8 mouse cellular contexts compared by ENCODE assay signal in the genomic region with DNA sequence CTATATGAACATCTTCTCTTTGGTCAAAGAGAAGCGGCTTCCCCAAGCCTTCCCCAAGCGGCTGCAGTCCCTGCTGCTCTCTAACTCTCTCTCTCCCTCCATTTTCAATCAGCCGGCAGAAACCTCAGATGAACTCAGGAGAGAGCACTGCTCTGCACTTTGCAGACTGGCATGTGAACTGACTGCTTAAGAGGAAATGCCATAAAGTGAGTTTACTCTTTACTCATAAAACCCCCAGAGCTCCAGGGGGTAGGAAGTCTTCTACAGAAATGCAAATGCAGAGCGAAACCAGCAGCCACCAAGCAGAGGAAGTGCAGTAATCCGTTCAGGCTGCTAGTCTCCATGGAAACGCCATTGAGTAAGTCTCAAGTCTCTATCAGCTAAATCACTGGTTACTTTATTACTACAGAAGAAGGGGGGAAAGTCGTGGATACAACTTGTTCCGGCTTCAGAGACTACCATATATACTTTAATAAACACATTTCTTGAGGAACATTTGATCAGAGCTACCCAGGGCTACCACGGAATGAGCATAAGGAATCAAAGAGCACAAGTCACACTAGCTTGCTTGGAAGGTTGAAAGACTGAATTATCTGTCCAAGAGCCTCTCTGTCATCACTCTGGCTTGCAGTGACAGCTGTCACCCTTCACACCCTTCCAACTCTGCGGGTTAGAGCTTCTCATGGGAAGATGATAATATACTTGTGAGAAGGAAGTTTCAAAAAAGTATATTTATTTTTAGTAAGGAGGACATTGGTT. TPM values are rescaled to one million over a fixed set of nuclear protein-coding genes. Genes with fewer than 3 reads are reported as not detected.
DNase-seq lines count a peak whose midpoint lies in the region; ATAC-seq and TF ChIP-seq lines count a peak whose summit lies in the region.

No protein-coding gene starts in this region.

- peak overlapping the region; percentile 41 for H3K27ac ChIP-seq in liver, adult 2 months (replicated peaks; ENCODE audit: insufficient read depth, low read depth, low read length)
- peak overlapping the region; percentile 64; the same call in 1 of the 2 replicates for H3K27ac ChIP-seq in embryonic facial prominence, embryonic 13.5 days
- H3K27ac ChIP-seq in lung, postnatal 0 days (ENCODE audit: low read length), result peak overlapping the region; percentile 52; the same call in 1 of the 2 replicates

- H3K4me3 ChIP-seq in liver, adult 2 months (ENCODE audit: insufficient read depth, low read depth, low read length), result no peak overlapping the region
- H3K4me3 ChIP-seq in embryonic facial prominence, embryonic 13.5 days, result peak overlapping the region; percentile 20
- H3K4me3 ChIP-seq in lung, postnatal 0 days (ENCODE audit: low read depth, low read length), result peak overlapping the region; percentile 18; the same call in 1 of the 2 replicates

- no peak for TF ChIP-seq EP300 in lung, postnatal 0 days (IDR thresholded peaks at IDR 0.05)

- H3K4me1 ChIP-seq in liver, adult 2 months (ENCODE audit: control insufficient read depth, insufficient read depth, low read length), result no peaks in the 10 kb centered on the region
- H3K4me1 ChIP-seq in embryonic facial prominence, embryonic 13.5 days, result peaks cover 13% of the 10 kb centered on the region
- H3K4me1 ChIP-seq in lung, postnatal 0 days (ENCODE audit: insufficient read depth, low read depth, low read length), result no peaks in the 10 kb centered on the region

- TF ChIP-seq CTCF in liver, adult 2 months (IDR thresholded peaks at IDR 0.05; ENCODE audit: low read depth, low read length), result no peak
- TF ChIP-seq CTCF in lung, postnatal 0 days (IDR thresholded peaks at IDR 0.05), result no peak

- peak; percentile 39 for DNase-seq in liver, adult 2 months (ENCODE audit: extremely low read depth, low read depth, low spot score)
- no peak for DNase-seq in liver
- DNase-seq in heart, postnatal 4 days, result peak; percentile 13
- peak; percentile 42 to 51 for DNase-seq in layer of hippocampus, adult 18-20 months (ENCODE audit: low spot score in 2 of 2)
- DNase-seq in lung, postnatal 0 days (ENCODE audit: low spot score), result peak; percentile 85
- peak; percentile 6 for DNase-seq in retina, adult 2 months (ENCODE audit: low read depth, low spot score)
- peak; percentile 50 for DNase-seq in yolk sac, embryonic 10.5 days (ENCODE audit: low spot score)

- no peak for TF ChIP-seq POLR2A in liver, adult 2 months (IDR thresholded peaks at IDR 0.05; ENCODE audit: extremely low read depth, insufficient read depth, low read length)

- ATAC-seq in embryonic facial prominence, embryonic 13.5 days (ENCODE audit: insufficient number of reproducible peaks, insufficient read depth, low FRiP score, low TSS enrichment, low read depth), result peak; percentile 52; the same call in 1 of the 2 replicates
- peak; percentile 79 for ATAC-seq in lung, postnatal 0 days

- no peaks in the 10 kb centered on the region for H3K9me3 ChIP-seq in embryonic facial prominence, embryonic 13.5 days
- no peaks in the 10 kb centered on the region for H3K9me3 ChIP-seq in lung, postnatal 0 days (ENCODE audit: low read length)

- WGBS in liver, adult 2 months, result 33% methylated on average over 10 of the region's 10 CpGs
- WGBS in embryonic facial prominence, embryonic 13.5 days, result 6% methylated on average over 10 of the region's 10 CpGs
- WGBS in lung, postnatal 0 days, result 12% methylated on average over 10 of the region's 10 CpGs

- H3K79me2 ChIP-seq in liver, adult 2 months (ENCODE audit: control insufficient read depth, insufficient read depth, low read length), result no peaks in the 10 kb centered on the region

- no peaks in the 10 kb centered on the region for H3K36me3 ChIP-seq in liver, adult 2 months (ENCODE audit: control insufficient read depth, insufficient read depth, low read length)
- H3K36me3 ChIP-seq in embryonic facial prominence, embryonic 13.5 days, result no peaks in the 10 kb centered on the region
- no peaks in the 10 kb centered on the region for H3K36me3 ChIP-seq in lung, postnatal 0 days (ENCODE audit: insufficient read depth, low read length)

- no peaks in the 10 kb centered on the region for H3K27me3 ChIP-seq in liver, adult 2 months (ENCODE audit: control insufficient read depth, insufficient read depth, low read length)
- no peaks in the 10 kb centered on the region for H3K27me3 ChIP-seq in embryonic facial prominence, embryonic 13.5 days
- H3K27me3 ChIP-seq in lung, postnatal 0 days (replicated peaks; ENCODE audit: insufficient read depth, low read length), result no peaks in the 10 kb centered on the region

- H3K4me2 ChIP-seq in embryonic facial prominence, embryonic 13.5 days, result peak overlapping the region; percentile 47
- H3K4me2 ChIP-seq in lung, postnatal 0 days (replicated peaks; ENCODE audit: low read depth, low read length), result peak overlapping the region; percentile 37; the same call in 1 of the 2 replicates

- no peak overlapping the region for H3K9ac ChIP-seq in liver, adult 2 months (ENCODE audit: low read depth, low read length)
- H3K9ac ChIP-seq in embryonic facial prominence, embryonic 13.5 days, result no peak overlapping the region
- H3K9ac ChIP-seq in lung, postnatal 0 days (replicated peaks; ENCODE audit: low read depth), result no peak overlapping the region

RNA-seq across cellular contexts. Expression of gene Stk17b, which starts 38.8 kb away (rescaled TPM):
- total RNA-seq in liver, adult 2 months (2014; rRNA removed), result 6.7 and 7.2 TPM in 2 replicates
- 0.82 and 1.00 TPM in 2 replicates for polyA plus RNA-seq in liver, adult 2 months (2012; rRNA removed)
- polyA plus RNA-seq in embryonic facial prominence, embryonic 13.5 days (2015; fragmentation: Nextera tagmentation; extraction: Ambion mirVana), result 10.2 and 15.0 TPM in 2 replicates
- 10 to 100 TPM; 18.9 to 23.2 TPM for total RNA-seq in heart, postnatal 4 days (2021)
- total RNA-seq in layer of hippocampus, adult 18-20 months (2021), result 1 to 10 TPM; 2.6 to 5.3 TPM
- polyA plus RNA-seq in lung, postnatal 0 days (2015; fragmentation: Nextera tagmentation; extraction: Ambion mirVana), result 16.3 and 20.0 TPM in 2 replicates
